Mouse (Mus musculus): ENCODE measurements around the gene Aspg.

The Aspg gene

DNA sequence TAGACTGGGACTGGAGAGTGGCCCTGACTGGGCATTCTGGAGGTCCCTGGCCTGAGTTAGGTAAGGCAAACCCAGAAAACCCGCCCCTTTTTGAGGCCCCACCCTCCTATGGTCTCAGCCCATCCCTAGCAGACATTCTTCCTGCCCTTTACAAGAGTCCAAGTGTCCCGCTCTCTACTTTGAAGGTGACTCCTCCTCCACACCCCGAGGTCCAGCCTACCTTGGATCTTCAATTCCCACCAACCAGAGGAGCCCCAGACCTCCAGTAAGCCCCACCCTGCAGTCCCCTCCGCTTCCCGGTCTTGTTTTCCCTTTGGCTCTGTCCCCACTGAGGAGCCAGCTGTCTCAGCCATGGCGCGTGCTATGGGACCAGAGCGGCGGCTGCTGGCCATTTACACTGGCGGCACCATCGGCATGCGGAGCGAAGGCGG, at the start of gene Aspg:
Gene Aspg, plus strand, starts transcription at position 139 of the 431 bp plus-strand sequence.
- DNase-seq (ENCODE audit: low spot score in 2 of 2) = no peak

DNA sequence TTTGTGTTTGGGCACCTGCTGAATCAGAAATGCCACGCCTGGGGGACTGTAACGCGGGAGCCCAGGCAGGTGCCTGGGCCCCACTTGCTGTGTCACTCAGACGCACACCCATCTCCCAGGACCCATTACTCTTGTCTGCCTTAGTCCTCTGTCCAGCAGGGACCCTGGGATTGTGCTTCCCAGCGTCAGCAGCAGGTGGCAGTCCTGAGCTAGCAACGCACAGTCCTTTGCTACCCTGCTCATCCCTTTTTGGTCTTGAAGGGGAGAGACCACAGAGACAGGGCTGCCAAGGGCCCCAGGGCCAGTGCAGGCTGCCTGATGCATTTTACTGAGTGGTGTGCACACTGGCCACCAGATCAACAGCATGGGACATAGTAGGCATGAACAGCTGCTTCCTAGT, 28.8 kb upstream of the Aspg start:
- peak; percentile 25 to 55 for DNase-seq (ENCODE audit: low spot score in 2 of 2)

DNA sequence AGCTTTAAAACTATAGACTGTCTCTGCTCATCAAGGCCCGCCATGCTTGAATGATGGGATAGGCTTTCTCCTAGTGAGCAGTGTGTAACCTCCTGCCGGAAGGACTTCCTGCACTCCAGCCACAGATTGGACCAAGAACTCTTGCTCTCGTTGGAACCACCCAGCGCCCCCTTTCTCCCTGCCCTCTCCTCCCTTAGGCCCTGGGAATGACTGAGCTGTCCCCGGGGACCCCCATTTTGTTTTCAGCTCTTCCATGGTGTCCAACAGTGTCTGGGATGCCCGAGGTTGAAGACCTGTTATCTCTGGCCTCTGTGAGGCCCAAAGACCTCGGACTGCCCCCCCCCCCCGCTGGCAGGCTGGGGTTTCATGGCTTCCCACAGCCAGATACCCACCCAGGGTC, 26.6 kb upstream of the Aspg start:
- DNase-seq (ENCODE audit: low spot score in 2 of 2) = no peak

DNA sequence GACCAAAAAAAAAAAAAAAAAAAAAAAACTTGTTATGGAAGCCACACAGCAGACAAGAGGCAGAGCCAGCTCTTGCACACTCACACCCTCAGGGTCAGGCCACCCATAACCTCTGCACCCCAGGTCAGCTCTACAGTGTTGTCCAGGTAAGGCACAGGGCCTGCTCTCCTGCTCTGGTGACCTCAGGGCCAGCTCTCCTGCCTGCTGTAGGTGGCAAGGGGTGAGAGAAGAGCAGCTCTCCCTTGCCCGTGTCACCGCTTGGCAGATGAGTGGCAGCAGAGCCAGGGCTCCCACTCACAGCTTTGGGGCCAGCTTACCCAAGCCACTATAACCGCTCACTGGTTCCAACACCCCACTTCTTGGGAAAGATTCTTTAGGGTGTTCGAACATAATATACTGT, 25.6 kb upstream of the Aspg start:
- DNase-seq (ENCODE audit: low spot score in 2 of 2) = no peak

DNA sequence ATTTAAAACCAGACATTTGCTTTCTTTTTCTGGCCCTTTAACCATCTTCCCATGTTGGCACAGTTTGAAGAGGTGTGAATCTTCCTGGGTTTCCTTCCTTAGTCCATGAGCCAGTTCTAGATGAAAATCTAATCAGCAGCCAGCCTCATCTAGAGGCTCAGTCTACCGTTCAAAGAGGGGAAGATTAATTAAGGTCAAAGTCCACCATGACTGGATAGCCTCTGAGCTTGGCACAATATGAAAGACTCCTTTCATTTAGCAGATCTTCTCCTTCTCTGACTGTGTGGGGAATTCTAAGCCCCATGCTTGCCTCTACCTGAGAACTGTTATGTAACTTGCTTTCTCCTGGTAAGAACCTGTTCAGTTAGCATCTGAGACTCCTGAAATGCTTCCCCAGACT, 24.2 kb upstream of the Aspg start:
- no peak for DNase-seq (ENCODE audit: low spot score in 2 of 2)

DNA sequence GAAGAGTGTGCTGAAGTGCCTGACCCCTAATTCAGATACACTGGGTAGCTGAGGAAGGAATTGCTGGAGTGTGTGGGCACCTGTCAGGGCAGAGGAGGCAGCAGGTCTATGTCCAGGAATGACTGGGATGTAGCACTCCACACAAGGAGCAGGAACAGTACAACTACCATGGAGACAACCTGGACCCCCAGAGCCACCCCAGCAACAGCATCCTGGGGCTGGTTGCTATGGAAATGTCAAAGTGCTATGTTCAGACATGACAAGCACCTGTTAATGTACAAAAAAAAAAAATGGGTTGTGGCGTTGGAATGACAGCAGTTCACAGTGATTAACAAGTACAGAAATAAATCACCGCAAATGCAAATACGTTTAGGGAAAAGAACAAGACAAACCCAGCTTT, 20.2 kb upstream of the Aspg start:
- no peak for DNase-seq (ENCODE audit: low spot score in 2 of 2)

DNA sequence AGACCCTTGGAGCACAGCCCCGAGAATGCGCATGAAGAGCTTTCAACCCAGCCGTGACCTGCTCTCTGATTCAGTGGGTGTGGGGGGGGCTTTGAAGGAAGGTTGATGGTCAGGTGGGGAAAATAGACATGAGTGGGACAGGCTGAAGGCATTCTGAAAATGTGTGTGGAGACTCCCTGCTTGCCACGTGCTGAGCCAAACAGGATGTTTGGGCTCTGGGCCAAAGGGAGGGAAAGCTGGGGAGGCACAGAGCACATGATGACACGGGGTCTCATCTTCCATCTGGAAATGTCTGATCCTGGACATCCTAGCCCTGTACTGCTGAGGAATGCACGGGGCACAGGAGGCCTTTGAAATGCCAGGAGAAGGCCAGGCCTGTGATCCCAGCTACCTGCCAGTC, 19.8 kb upstream of the Aspg start:
- no peak for DNase-seq (ENCODE audit: low spot score in 2 of 2)

DNA sequence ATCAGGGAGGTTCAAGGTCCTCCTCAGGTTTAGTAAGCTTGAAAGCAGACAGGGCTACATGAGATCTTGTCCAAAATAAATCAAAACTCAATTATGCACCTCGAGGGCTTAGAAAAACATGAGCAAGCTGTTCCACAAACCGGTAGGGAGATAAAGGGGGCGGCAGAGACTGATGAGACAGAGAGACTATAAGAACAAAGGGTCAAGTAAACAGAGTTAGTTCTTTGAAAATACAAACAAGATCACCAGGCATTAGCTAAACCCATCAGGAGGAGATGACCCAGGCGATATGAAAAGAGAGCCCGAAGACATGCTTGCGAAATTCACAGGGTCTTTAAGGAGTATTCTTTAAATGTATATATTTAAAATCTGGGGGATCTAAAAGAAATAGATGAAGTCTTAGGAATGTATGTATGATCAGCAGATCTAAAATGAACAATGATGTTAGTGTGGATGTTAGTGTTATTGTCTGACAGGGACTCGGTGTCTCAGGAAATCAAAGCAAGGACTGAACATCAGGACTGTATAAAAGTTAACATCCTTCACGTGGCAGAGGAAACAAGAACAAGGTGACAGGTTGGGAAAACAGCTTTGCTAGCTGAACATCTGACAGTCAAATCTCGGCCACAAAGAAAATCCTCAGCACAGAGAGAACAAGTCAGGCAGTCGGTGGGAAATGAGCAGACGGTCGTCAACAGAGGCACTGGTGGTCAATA, 17.7 kb upstream of the Aspg start:
- no peak for DNase-seq (ENCODE audit: low spot score in 2 of 2)

DNA sequence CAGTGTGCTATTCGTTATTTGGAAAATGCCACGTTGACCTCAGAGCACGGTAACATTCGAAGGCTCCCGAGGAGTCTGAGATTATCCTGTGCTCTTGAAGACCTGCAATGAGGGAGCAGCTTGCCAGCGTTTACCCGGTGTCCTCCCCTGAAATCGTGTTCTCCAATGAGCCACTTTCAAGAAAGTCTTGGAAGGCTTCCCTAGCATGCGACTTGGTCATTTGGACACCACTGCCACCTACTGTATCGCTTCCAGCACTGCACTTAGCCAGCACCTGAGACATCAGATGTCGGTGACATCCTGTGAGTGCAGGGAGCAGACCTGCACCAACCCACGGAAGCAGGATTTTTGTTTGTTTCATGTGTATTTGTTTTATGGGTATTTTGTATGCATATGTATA, 15.4 kb upstream of the Aspg start:
- DNase-seq (ENCODE audit: low spot score in 2 of 2) = peak; percentile 32 to 47

DNA sequence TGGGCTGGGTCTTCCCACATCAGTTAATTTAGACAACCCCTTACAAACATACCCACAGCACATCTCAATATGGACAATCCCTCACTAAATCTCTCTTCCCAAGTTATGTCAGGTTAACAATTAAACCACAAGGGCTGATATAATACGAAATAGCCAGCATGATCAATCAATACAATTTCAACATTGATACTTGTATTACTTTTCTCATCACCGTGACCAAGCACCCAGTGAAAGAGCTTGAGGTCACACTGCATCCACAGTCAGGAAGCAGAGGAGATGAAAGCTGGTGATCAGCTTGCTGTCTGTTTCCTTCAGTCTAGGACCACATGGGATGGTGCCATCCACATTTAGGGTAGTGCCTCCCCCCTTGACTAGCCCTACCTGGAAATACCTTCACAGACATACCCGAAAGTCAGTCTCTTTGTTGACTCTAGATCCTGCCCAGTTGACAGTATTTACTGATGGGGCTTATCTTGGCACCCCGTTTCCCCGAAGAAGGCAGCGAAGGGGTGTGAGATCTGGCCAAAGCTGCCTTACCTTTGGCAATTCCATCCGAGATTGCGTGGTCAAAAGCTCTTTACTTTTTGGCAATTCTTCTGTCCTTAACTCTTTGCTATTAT, 12.1 kb upstream of the Aspg start:
- no peak for DNase-seq (ENCODE audit: low spot score in 2 of 2)

DNA sequence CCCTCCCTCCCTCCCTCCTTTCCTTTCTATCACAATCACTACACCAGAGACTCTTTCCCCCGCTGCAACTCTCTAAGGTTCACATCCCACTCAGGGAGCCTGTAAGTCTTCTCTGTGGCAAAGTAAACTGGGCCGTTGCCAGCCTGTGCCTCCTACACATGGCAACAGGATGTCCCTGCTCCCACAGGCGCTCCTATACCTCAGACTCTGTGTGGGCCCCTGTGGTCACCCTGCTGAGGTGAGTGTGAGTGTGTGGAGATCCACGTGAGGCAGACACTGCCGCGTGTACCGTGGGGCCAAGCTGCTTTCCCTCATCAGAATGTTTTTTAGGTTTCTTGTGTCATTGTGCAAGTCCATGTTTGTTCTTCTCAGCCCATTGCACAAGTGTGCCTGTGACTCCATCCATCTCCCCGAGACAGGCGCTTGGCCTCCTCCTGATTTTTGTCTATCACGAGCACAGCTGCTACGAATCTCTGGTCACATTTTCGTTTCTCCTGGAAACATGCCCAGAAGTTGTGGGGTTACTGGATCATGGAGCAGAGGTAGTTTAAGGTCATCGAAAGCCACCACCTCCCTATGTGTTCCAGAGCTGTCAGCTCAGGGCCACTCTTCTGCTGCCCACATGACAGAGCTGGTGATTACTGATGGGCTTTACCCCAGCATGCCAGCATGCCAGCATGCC, 10.3 kb upstream of the Aspg start:
- peak; percentile 70 to 87 for DNase-seq (ENCODE audit: low spot score in 2 of 2)

DNA sequence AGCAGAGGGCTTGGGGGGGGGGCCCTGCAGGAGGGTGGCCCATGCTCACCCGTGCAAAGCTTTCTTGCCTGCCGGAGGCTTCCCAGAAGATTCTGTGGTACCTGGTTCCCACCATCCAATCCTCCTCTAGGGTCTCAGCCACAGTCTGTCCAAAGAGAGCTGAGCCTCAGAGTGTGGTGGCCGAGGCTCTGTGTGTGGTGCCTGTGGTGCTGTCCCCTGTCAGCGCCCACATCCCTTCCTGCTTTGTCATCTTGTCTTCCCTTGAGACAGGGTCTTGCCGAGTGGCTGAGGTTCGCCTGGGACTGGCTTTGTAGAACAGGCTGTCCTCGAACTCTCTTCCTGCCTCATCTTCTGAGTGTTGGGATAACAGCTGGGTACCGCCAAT, 9.8 kb upstream of the Aspg start:
- no peak for DNase-seq (ENCODE audit: low spot score in 2 of 2)

DNA sequence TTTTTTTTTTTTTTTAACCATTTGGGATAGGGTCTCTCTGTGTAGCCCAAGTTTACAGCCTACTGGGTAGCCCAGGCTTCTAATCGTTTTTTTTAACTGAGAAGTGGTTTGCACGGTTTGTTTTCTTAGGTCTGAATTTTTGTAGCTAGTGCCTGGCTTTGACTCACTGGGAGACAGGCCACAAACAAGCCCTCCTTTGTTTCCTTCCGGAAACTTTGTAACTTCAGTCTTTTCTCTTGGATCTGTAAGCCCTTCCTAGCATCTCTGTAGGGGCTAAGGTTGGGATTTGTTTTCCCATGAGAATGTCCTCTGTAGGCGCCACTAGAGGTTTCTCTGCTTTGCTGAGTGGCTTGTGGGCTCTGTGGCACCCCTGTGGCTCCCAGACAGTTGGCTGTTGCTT, 6.4 kb upstream of the Aspg start:
- DNase-seq (ENCODE audit: low spot score in 2 of 2) = no peak

DNA sequence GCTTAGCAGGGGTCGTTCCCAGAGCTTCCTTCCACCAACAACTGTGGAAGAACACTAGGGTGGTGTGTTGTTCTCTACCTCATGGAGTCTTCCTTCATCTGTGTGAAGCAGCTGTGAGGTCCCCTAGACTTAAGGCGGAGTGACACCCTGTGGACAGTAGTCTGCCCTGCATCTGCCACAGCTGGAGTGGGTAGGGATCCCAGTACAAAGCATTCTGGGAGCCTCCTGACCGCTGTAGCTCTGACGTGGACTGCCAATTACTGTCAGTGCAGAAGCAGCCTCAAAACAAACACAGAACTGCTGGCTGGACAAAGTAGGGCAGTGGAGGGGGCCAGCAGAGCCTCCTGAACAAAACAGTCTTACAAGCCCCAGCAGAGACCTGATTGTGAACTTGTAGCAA, 5.4 kb upstream of the Aspg start:
- no peak for DNase-seq (ENCODE audit: low spot score in 2 of 2)

DNA sequence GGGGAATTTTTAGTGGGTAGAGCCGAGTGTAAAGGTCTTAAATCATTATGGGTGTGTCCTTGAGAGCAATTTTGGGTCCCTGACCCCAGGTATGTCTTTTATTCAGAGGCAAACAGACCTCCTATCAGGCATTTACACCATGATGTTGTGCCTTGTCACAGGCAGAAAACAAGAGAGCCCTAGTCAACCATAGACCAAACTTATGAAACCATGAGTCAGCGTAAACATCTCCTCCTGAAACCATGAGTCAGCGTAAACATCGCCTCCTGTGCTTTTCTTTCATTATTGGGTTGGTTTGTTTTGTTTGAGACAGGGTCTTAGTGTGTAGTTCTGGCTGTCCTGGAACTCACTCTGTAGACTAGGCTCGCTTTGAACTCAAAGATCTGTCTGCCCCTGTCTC, 3.3 kb upstream of the Aspg start:
- DNase-seq (ENCODE audit: low spot score in 2 of 2) = no peak

DNA sequence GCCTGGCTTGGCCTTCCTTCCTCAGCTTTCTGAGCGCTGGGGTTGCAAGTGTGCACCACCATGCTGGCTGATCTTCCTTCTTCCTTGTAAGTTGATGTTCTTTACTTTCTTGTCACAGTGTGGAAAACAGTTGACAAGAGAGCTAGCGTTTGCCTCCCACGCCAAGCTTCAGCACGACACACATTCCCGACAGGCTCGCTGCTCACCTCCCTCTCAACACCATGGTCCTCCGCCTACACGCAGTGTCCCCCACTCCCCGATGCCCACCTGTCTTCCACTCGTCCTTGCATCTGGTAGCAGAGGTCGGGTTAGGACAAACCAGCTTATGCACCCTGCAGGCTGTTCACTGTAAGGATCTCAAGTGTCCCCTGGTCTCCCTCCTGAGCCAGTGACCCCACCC, 1.6 kb upstream of the Aspg start:
- no peak for DNase-seq (ENCODE audit: low spot score in 2 of 2)

DNA sequence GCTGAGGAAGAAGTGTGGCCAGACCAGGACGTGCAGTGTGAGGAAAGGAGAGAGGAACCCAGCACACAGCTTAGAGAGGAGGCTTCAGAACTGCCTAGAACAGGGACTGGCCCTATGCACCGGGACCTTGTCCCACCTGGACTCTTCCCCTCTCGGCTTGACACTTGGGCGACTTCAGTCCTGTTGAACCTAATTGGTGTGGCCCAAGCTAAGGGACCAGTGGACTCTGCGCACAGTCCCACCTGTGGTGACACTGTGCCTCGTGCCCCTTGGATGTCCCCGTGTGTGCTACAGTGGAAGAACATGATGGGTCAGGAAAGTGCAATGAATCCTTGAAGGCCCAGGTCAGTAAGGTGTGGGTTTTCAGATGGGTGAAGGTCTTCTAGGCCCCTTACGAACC, 1.2 kb downstream of the Aspg start:
- no peak for DNase-seq (ENCODE audit: low spot score in 2 of 2)

DNA sequence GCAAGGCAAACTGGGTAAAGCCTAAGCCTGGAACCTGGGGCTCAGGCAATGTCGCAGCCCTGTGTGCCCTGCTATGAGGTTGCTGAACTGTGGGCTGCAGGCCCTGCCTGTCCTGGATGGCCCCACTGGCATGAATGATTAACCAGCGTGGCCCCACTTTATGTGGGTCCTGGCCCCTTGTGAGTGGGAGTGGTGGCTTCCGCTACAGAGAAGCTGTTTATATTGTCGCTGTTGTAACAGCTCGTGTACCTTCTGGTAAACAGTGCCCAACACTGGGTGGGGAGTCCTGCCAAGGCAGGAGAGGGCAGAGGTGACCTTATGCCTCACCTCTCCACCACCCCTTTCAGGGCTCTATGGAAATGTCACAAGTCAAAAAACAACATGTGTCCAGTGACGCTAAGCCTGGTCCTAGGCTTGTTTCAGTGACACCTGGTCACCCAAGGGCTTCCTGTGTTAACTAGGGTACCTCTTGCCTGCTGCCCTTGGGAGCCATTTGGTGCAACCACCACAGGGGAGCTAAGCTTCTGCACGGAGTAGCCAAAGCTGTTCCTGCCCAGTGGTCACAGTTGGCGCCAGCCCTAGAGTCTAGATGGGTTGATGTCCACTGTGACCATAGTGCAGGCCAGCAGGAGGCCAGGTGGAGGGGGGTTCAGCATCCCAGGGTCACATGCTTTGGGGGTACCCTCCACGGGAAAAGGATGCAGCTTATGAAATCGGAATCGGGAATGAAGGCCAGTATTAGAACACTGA, 2.4 kb downstream of the Aspg start:
- DNase-seq (ENCODE audit: low spot score in 2 of 2) = no peak

DNA sequence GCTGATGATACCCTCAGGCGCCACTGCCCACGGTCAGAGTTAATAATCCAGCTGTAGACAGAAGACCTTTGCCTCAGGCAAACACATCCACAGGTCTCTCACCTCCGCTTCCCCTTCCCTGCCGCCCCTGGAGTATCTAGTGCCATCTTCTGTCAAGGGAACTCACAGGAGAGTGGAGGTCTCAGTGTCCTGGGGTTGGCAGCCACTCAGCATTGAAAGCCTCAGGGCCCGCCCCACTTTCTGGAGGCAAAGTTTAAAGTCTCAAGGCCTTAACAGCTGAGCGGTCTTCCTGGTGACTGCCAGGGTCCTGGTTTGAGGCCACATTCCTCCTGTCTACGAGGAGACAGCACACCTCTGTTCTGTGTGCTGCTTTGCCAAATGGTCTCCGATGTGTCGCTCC, 3.2 kb downstream of the Aspg start:
- DNase-seq (ENCODE audit: low spot score in 2 of 2) = no peak

DNA sequence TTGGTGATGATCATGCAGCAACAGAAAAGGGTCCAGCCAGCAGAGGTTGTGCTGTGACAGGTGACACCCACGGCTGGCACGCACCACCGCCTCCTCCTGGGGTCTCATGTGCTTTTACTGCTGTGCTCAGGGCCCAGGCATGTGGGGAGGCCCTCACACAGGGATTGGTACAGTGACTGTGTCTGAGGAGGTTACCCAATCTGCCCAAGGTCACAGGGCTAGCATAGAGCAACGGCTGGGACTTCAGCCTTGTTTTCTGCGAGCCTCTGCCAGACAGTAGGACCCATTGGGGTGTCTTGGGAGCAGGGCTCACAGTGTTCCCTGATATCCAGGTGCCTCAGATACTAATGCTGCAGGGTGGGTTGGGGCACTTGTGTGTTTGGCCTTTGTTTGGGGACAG, 4.8 kb downstream of the Aspg start:
- DNase-seq (ENCODE audit: low spot score in 2 of 2) = no peak

DNA sequence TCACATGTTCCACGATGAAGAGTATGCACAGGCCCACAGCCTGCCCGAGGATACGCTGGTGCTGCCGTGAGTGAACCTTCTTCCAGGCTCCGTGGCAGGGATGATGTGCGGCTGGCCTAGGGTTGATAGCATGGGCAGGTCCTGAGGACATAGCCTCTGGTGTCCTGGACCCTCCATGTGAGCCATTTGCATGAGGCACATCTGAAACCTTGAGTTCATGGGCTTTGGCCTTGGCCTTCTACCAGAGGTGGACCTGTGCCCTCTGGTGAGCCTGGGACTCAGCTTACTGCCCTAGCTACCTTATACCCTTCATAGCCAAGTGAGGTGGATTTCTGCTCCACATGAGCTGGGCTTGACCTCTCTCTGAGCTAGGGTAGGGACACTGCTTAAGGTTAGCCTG, 5.8 kb downstream of the Aspg start:
- no peak for DNase-seq (ENCODE audit: low spot score in 2 of 2)

DNA sequence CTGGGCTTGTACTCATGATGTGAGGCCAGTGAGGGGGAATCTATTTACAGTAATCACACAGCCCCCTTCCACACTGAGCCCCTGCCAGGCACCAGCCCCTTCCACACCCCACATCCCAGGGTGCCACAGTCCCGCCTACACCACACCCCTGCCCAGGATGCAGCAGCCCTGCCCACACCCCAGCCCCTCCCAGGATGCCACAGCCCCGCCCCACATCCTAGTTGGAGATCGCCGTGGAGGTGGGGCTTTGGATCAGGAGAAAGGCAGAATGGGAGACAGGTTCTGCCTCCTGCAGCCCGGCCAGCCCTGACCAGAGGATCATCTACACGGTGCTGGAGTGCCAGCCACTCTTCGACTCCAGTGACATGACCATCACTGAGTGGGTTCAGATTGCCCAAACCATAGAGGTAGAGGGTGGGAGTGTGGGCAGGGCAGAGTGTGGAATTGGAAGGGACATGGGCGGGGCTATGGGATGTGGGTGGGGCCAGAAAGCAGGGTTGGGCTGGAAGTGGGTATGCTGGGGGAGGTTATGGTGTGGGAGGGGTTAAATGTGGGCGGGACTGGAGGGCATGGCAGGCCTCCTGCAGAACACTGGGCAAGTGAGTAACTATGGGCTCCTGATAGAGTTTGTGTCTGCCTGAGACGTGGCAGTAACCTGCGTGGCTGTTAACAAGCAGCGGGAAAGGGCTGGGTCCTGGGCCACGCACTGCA, 6.4 kb downstream of the Aspg start:
- no peak for DNase-seq (ENCODE audit: low spot score in 2 of 2)
